Mouse (Mus musculus) erythroblast, embryonic 14.5 days (primary cell): Measurements from ENCODE around the gene Gstm1. TPM values are rescaled to one million over a fixed set of nuclear protein-coding genes. Genes with fewer than 3 reads are reported as not detected.
A peak's percentile ranks its signal among the peaks of the same experiment; 100 is the strongest.
"Not testable (repeated sequence)": the region's sequence is repeated elsewhere in the genome, so short reads cannot be mapped to it uniquely, and the experiment has no call there.

Source experiments
- H3K27me3 ChIP-seq: 2 replicates; pipeline ENCODE4 v1.6.1; 2012; ENCODE audit warnings: inconsistent platforms; ENCODE audit not compliant: control insufficient read depth
- H3K36me3 ChIP-seq: 2 replicates; pipeline ENCODE4 v1.6.1; 2012; ENCODE audit warnings: mild to moderate bottlenecking, inconsistent platforms; ENCODE audit not compliant: control insufficient read depth
- H3K4me1 ChIP-seq: 2 replicates; pipeline ENCODE4 v1.6.1; 2012; ENCODE audit warnings: inconsistent platforms; ENCODE audit not compliant: control insufficient read depth
- H3K4me3 ChIP-seq: replicated peaks from 2 replicates; pipeline ENCODE3; 2012; ENCODE audit warnings: moderate library complexity, mild to moderate bottlenecking, inconsistent platforms
- H3K9me3 ChIP-seq: 2 replicates; pipeline ENCODE4 v1.6.1; 2012; ENCODE audit warnings: low read length, inconsistent platforms, mixed read lengths; ENCODE audit not compliant: control insufficient read depth
- GATA1 ChIP-seq: IDR thresholded peaks from 2 replicates; pipeline ENCODE4 v1.6.1; 2012; ENCODE audit warnings: low read length, inconsistent platforms, mixed read lengths
- TAL1 ChIP-seq: IDR thresholded peaks from 3 replicates; pipeline ENCODE4 v1.6.1; 2012; ENCODE audit warnings: low read length, inconsistent platforms, mixed read lengths
- polyA plus RNA-seq: library from polyadenylated mRNA; stranded (reverse); fragments of >175 nt; gene quantifications from 2 replicates; pipeline ENCODE4 v1.2.3, GENCODE M21; 2012

The Gstm1 gene
- polyA plus RNA-seq, 1 experiment: 3.7 TPM

- TF ChIP-seq GATA1 (no peak), TAL1 (no peak)
- no peaks in the 10 kb centered on the region for H3K9me3 ChIP-seq
- no peaks in the 10 kb centered on the region; the same call in 1 of the 2 replicates for H3K36me3 ChIP-seq
- H3K4me1 ChIP-seq: peaks cover 16% of the 10 kb centered on the region
- peaks cover 5% of the 10 kb centered on the region for H3K27me3 ChIP-seq
- H3K4me3 ChIP-seq: peak overlapping the region; percentile 47
Measured at GRCm38 (mm10) chr3:108018190-108018820, 532 bp upstream of the Gstm1 start.

GRCm38 (mm10) chr3:108016468-108016867 lies 1.3 kb downstream of the Gstm1 start:
- Histone ChIP-seq H3K4me3 (peak overlapping the region; percentile 24), H3K4me1 (peaks cover 16% of the 10 kb centered on the region)
- not testable (repeated sequence) for H3K9me3 ChIP-seq, H3K36me3 ChIP-seq, H3K27me3 ChIP-seq

- H3K4me1 ChIP-seq: peaks cover 16% of the 10 kb centered on the region
- peaks cover 5% of the 10 kb centered on the region for H3K27me3 ChIP-seq
- no peaks in the 10 kb centered on the region for H3K9me3 ChIP-seq
- H3K4me3 ChIP-seq: no peak overlapping the region
- TF ChIP-seq TAL1 (no peak), GATA1 (no peak)
- H3K36me3 ChIP-seq: no peaks in the 10 kb centered on the region; the same call in 1 of the 2 replicates
Measured at GRCm38 (mm10) chr3:108014974-108015346, 2.8 kb downstream of the Gstm1 start.

- no peaks in the 10 kb centered on the region; the same call in 1 of the 2 replicates for H3K36me3 ChIP-seq
- no peaks in the 10 kb centered on the region for H3K9me3 ChIP-seq
- no peak overlapping the region for H3K4me3 ChIP-seq
- peaks cover 16% of the 10 kb centered on the region for H3K4me1 ChIP-seq
- H3K27me3 ChIP-seq: peaks cover 5% of the 10 kb centered on the region
- TF ChIP-seq GATA1 (no peak), TAL1 (no peak)
Measured at GRCm38 (mm10) chr3:108014098-108014973, 3.4 kb downstream of the Gstm1 start.

- no peak for TF ChIP-seq TAL1
- TF ChIP-seq GATA1: no peak
- peaks cover 14% of the 10 kb centered on the region for H3K4me1 ChIP-seq
- no peaks in the 10 kb centered on the region; the same call in 1 of the 2 replicates for H3K36me3 ChIP-seq
- H3K4me3 ChIP-seq: no peak overlapping the region
- H3K9me3 ChIP-seq: no peaks in the 10 kb centered on the region
- peaks cover 5% of the 10 kb centered on the region for H3K27me3 ChIP-seq
Measured at GRCm38 (mm10) chr3:108013331-108013871, 4.4 kb downstream of the Gstm1 start.

- Histone ChIP-seq H3K9me3 (no peaks in the 10 kb centered on the region), H3K4me3 (no peak overlapping the region), H3K27me3 (0 out of 2 replicates have a peak, but pooled peaks cover 2% of the 10 kb centered on the region), H3K36me3 (no peaks in the 10 kb centered on the region; the same call in 1 of the 2 replicates), H3K4me1 (peaks cover 2% of the 10 kb centered on the region; the same call in 1 of the 2 replicates)
- TF ChIP-seq GATA1: no peak
- no peak for TF ChIP-seq TAL1
Measured at GRCm38 (mm10) chr3:108011558-108011957, 6.2 kb downstream of the Gstm1 start.

- no peak for TF ChIP-seq GATA1
- TF ChIP-seq TAL1: no peak
- Histone ChIP-seq H3K36me3 (no peaks in the 10 kb centered on the region; the same call in 1 of the 2 replicates), H3K4me1 (peaks cover 2% of the 10 kb centered on the region; the same call in 1 of the 2 replicates), H3K27me3 (no peaks in the 10 kb centered on the region), H3K9me3 (no peaks in the 10 kb centered on the region), H3K4me3 (no peak overlapping the region)
Measured at GRCm38 (mm10) chr3:108010286-108010685, 7.5 kb downstream of the Gstm1 start.

GRCm38 (mm10) chr3:108002021-108002420 lies 15.8 kb downstream of the Gstm1 start:
- no peaks in the 10 kb centered on the region for H3K4me1 ChIP-seq
- no peaks in the 10 kb centered on the region for H3K36me3 ChIP-seq
- TF ChIP-seq TAL1 (no peak), GATA1 (no peak)
- H3K4me3 ChIP-seq: no peak overlapping the region
- H3K27me3 ChIP-seq: no peaks in the 10 kb centered on the region
- no peaks in the 10 kb centered on the region for H3K9me3 ChIP-seq

GRCm38 (mm10) chr3:107999491-107999890 lies 18.3 kb downstream of the Gstm1 start:
- TF ChIP-seq GATA1 (no peak), TAL1 (no peak)

More at GRCm38 (mm10) chr3:107999491-107999890, 18.3 kb downstream of the Gstm1 start:
- Histone ChIP-seq H3K36me3 (no peaks in the 10 kb centered on the region), H3K4me1 (no peaks in the 10 kb centered on the region), H3K9me3 (no peaks in the 10 kb centered on the region), H3K27me3 (no peaks in the 10 kb centered on the region), H3K4me3 (no peak overlapping the region)
